Mouse (Mus musculus): ENCODE results near the gene 9930022D16Rik. TPM values are rescaled to one million over a fixed set of nuclear protein-coding genes. Genes with fewer than 3 reads are reported as not detected.

The 9930022D16Rik gene
- not detected for polyA plus RNA-seq (2015; fragmentation: Illumina TruSeq; extraction: RNeasy Lipid Tissue Mini Kit (QIAGEN cat#74804); ENCODE audit: insufficient read depth, low replicate concordance)

DNA sequence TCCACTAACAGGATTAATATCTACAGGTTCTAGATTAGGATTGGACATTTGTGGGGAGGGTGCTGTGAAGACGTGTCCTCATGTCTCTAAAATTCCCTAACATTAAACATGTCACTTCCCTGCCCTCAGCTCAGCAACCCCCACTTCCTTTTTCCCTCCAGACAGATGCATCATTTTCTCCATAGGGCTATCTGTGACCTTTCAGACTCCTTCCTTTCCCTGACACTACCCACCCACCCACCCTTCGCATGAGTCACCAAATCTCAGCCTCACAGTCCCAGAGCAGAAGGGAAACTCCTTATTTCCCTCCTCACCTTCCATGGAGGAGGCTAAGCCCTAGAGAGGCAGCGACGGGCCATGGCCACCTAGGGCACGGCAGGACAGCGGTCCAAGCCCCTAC, at the start of gene 9930022D16Rik:
Gene 9930022D16Rik, plus strand, starts transcription at position 301 of the 400 bp plus-strand sequence.

DNA sequence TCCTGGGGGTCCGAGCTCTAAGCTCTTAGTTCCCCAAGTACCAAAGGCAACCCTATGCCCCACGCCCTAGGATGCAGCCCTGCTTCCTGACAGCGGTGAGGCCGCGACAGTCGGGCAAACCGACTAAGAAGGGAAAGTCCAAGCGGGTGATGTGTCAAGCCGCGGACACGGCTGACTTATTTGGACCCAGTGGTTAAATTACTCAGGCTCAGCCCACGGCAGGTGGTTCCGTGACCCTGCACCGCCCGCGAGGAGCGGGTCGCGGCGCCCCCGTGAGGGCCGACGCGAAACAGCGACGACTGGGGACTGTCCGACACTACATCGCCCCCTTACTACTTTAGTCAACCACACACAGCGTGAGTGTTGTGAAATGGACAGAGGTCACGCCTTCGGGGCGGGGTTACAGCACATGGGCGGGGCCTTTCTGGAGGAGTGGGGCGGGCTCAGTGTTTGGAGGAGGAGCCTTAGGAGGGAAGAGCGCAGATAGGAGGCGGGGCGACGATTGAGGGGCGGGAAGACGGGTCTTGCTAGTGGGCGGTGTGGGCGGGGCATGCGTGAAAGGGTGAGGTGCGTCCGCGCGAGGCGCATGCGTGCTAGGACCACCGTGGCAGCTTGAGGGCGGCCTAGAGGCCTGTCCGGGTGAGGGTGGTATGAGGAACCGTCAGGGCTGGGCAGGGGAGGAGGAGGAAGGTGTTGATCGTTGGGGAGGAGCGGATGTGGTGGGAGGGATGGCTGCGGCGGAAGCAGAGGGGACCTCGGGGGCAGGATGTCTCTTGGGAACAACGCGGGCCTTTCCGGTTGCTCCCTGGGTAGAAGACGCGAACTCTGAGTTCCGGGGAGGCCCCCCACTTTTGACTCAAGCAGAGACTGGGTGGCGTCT, 11.9 kb downstream of the 9930022D16Rik start, which contains the start of gene Amz2:
Gene Amz2, plus strand, starts transcription at position 555 of the 880 bp plus-strand sequence.

Other genes with a start within 250 kb of the 9930022D16Rik start
- gene Rgs9, start 115.8 kb upstream of the 9930022D16Rik start, polyA plus RNA-seq (2015; fragmentation: Illumina TruSeq; extraction: RNeasy Lipid Tissue Mini Kit (QIAGEN cat#74804); ENCODE audit: insufficient read depth, low replicate concordance), result 4.8 TPM
- gene Gna13, start 51.1 kb upstream of the 9930022D16Rik start, polyA plus RNA-seq (2015; fragmentation: Illumina TruSeq; extraction: RNeasy Lipid Tissue Mini Kit (QIAGEN cat#74804); ENCODE audit: insufficient read depth, low replicate concordance), result 66.9 TPM
- gene Amz2, start 12.0 kb downstream of the 9930022D16Rik start, polyA plus RNA-seq (2015; fragmentation: Illumina TruSeq; extraction: RNeasy Lipid Tissue Mini Kit (QIAGEN cat#74804); ENCODE audit: insufficient read depth, low replicate concordance), result 57.3 TPM
- 7.3 TPM for gene Arsg, start 59.5 kb downstream of the 9930022D16Rik start, polyA plus RNA-seq (2015; fragmentation: Illumina TruSeq; extraction: RNeasy Lipid Tissue Mini Kit (QIAGEN cat#74804); ENCODE audit: insufficient read depth, low replicate concordance)
- 55.9 TPM for gene Slc16a6, start 59.7 kb downstream of the 9930022D16Rik start, polyA plus RNA-seq (2015; fragmentation: Illumina TruSeq; extraction: RNeasy Lipid Tissue Mini Kit (QIAGEN cat#74804); ENCODE audit: insufficient read depth, low replicate concordance)
- 10.2 TPM for gene Wipi1, start 198.1 kb downstream of the 9930022D16Rik start, polyA plus RNA-seq (2015; fragmentation: Illumina TruSeq; extraction: RNeasy Lipid Tissue Mini Kit (QIAGEN cat#74804); ENCODE audit: insufficient read depth, low replicate concordance)
- 242 TPM for gene Prkar1a, start 235.5 kb downstream of the 9930022D16Rik start, polyA plus RNA-seq (2015; fragmentation: Illumina TruSeq; extraction: RNeasy Lipid Tissue Mini Kit (QIAGEN cat#74804); ENCODE audit: insufficient read depth, low replicate concordance)

Data from spleen, adult 10 weeks (tissue).